Mouse (Mus musculus) C2C12 (cell line): ENCODE measurements at regions not wholly inside any gene's neighbourhood (a gene's known extent, or its start where the extent isn't known, plus 50 kb on each side); places are given as distances from the start of the nearest gene placed in this dataset.

Experiments
- CEBPB ChIP-seq: IDR thresholded peaks from one replicate; pipeline ENCODE4 v1.6.1; 2011; ENCODE audit warnings: low read depth, mild to moderate bottlenecking, control low read depth, moderate library complexity
- CTCF ChIP-seq: IDR thresholded peaks from one replicate; pipeline ENCODE4 v1.5.1; 2011; ENCODE audit not compliant: control insufficient read depth, insufficient read depth, insufficient read length
- MAX ChIP-seq: IDR thresholded peaks from one replicate; pipeline ENCODE4 v1.6.1; 2011; ENCODE audit warnings: mild to moderate bottlenecking, control low read depth
- MYOD1 ChIP-seq: IDR thresholded peaks from one replicate; pipeline ENCODE4 v1.6.1; 2011; ENCODE audit warnings: low read depth; ENCODE audit not compliant: control insufficient read depth, insufficient read length
- USF1 ChIP-seq: IDR thresholded peaks from one replicate; pipeline ENCODE4 v1.6.1; 2011; ENCODE audit warnings: low read depth, mild to moderate bottlenecking, control low read depth, moderate library complexity

GRCm38 (mm10) chr9:69592329-69593062 lies 139.1 kb downstream of the Anxa2 start:
- TF ChIP-seq CTCF (no peak), CEBPB (no peak), USF1 (no peak), MAX (no peak), MYOD1 (no peak)
